14 mouse cellular contexts compared by ENCODE assay signal in genomic region chr11:52644081-52644768, GRCm38 (mm10).
DNase-seq lines count a peak whose midpoint lies in the region; ATAC-seq and TF ChIP-seq lines count a peak whose summit lies in the region.
"Had no signal": no experiment of that assay in that cellular context is flagged by ENCODE, and none has a peak within 500 bp of the region (broad histone marks: within the 10 kb centered on the region; RNA-seq: fewer than 3 reads in every experiment).

No protein-coding gene starts in this region.

- no peak for ATAC-seq in forebrain, postnatal 0 days
- no peak for ATAC-seq in forebrain, embryonic 16.5 days
- ATAC-seq in hindbrain, postnatal 0 days: no peak
- ATAC-seq in hindbrain, embryonic 16.5 days: no peak
- ATAC-seq in lung, embryonic 14.5 days (ENCODE audit: insufficient read depth): no peak

- H3K4me2 ChIP-seq in forebrain, postnatal 0 days (ENCODE audit: low read depth): no peak overlapping the region
- no peak overlapping the region for H3K4me2 ChIP-seq in forebrain, embryonic 16.5 days (ENCODE audit: low read length)
- no peak overlapping the region for H3K4me2 ChIP-seq in hindbrain, postnatal 0 days (ENCODE audit: low read depth, low read length)
- H3K4me2 ChIP-seq in hindbrain, embryonic 16.5 days (ENCODE audit: low read length): no peak overlapping the region
- no peak overlapping the region for H3K4me2 ChIP-seq in lung, embryonic 14.5 days
- H3K4me2 ChIP-seq: embryonic facial prominence, embryonic 13.5 days; forebrain, embryonic 12.5 days; hindbrain, embryonic 14.5 days; liver, embryonic 15.5 days had no signal

- no peak for DNase-seq in forebrain, postnatal 0 days
- DNase-seq in hindbrain, postnatal 0 days (ENCODE audit: low spot score): peak; percentile 42
- DNase-seq in lung, embryonic 14.5 days: peak; percentile 40
- DNase-seq in lung, postnatal 4 days: no peak
- no peak for DNase-seq in spleen, postnatal 10 days (ENCODE audit: low spot score in 2 of 2)
- no peak for DNase-seq in left cerebral cortex, postnatal 4 days
- DNase-seq: adrenal gland, adult 2 months; cerebellum, postnatal 10 days had no signal

- no peaks in the 10 kb centered on the region for H3K36me3 ChIP-seq in forebrain, postnatal 0 days (ENCODE audit: insufficient read depth)
- no peaks in the 10 kb centered on the region for H3K36me3 ChIP-seq in forebrain, embryonic 16.5 days (ENCODE audit: control insufficient read depth, insufficient read depth)
- H3K36me3 ChIP-seq in hindbrain, postnatal 0 days (ENCODE audit: insufficient read depth, low read length): no peaks in the 10 kb centered on the region
- H3K36me3 ChIP-seq in hindbrain, embryonic 16.5 days (ENCODE audit: control insufficient read depth, insufficient read depth, low read length): no peaks in the 10 kb centered on the region
- H3K36me3 ChIP-seq in lung, embryonic 14.5 days (ENCODE audit: insufficient read depth): no peaks in the 10 kb centered on the region
- H3K36me3 ChIP-seq: embryonic facial prominence, embryonic 13.5 days; forebrain, embryonic 12.5 days; liver, embryonic 15.5 days had no signal

- no peaks in the 10 kb centered on the region for H3K9me3 ChIP-seq in forebrain, postnatal 0 days (ENCODE audit: low read length)
- no peaks in the 10 kb centered on the region for H3K9me3 ChIP-seq in forebrain, embryonic 16.5 days (ENCODE audit: control insufficient read depth, low read length)
- H3K9me3 ChIP-seq in hindbrain, postnatal 0 days (ENCODE audit: low read length): no peaks in the 10 kb centered on the region
- H3K9me3 ChIP-seq in hindbrain, embryonic 16.5 days (ENCODE audit: control insufficient read depth, low read length): no peaks in the 10 kb centered on the region
- no peaks in the 10 kb centered on the region for H3K9me3 ChIP-seq in lung, embryonic 14.5 days (ENCODE audit: low read depth, low read length)
- H3K9me3 ChIP-seq: embryonic facial prominence, embryonic 13.5 days; forebrain, embryonic 12.5 days; liver, embryonic 15.5 days had no signal

- no peak overlapping the region for H3K27ac ChIP-seq in forebrain, postnatal 0 days (ENCODE audit: low read depth, low read length)
- H3K27ac ChIP-seq in forebrain, embryonic 16.5 days (ENCODE audit: low read length): no peak overlapping the region
- no peak overlapping the region for H3K27ac ChIP-seq in hindbrain, postnatal 0 days
- no peak overlapping the region for H3K27ac ChIP-seq in hindbrain, embryonic 16.5 days (ENCODE audit: low read depth, low read length)
- H3K27ac ChIP-seq in lung, embryonic 14.5 days (ENCODE audit: low read depth): no peak overlapping the region
- H3K27ac ChIP-seq: embryonic facial prominence, embryonic 13.5 days; forebrain, embryonic 12.5 days; hindbrain, embryonic 14.5 days; liver, embryonic 15.5 days had no signal

- no peaks in the 10 kb centered on the region for H3K27me3 ChIP-seq in forebrain, postnatal 0 days (ENCODE audit: insufficient read depth, low read length)
- no peaks in the 10 kb centered on the region for H3K27me3 ChIP-seq in forebrain, embryonic 16.5 days (replicated peaks; ENCODE audit: control insufficient read depth, insufficient read depth, low read length)
- H3K27me3 ChIP-seq in hindbrain, postnatal 0 days (ENCODE audit: insufficient read depth, low read length): no peaks in the 10 kb centered on the region
- no peaks in the 10 kb centered on the region; the same call in 1 of the 2 replicates for H3K27me3 ChIP-seq in hindbrain, embryonic 16.5 days (replicated peaks; ENCODE audit: control insufficient read depth, insufficient read depth, low read length)
- no peaks in the 10 kb centered on the region for H3K27me3 ChIP-seq in lung, embryonic 14.5 days (ENCODE audit: insufficient read depth, low read length)
- H3K27me3 ChIP-seq: liver, embryonic 15.5 days had no signal

- TF ChIP-seq CTCF in forebrain, postnatal 0 days (IDR thresholded peaks at IDR 0.05; ENCODE audit: low read depth): peak; percentile 16; the same call in 1 of the 2 replicates
- TF ChIP-seq CTCF in hindbrain, postnatal 0 days (IDR thresholded peaks at IDR 0.05; ENCODE audit: low read depth): no peak
- peak; percentile 4; the same call in 1 of the 2 replicates for TF ChIP-seq CTCF in lung, embryonic 14.5 days (IDR thresholded peaks at IDR 0.05; ENCODE audit: low read depth)

- no peak overlapping the region for H3K9ac ChIP-seq in forebrain, postnatal 0 days
- no peak overlapping the region for H3K9ac ChIP-seq in forebrain, embryonic 16.5 days (replicated peaks; ENCODE audit: low read depth, low read length)
- H3K9ac ChIP-seq in hindbrain, postnatal 0 days (replicated peaks; ENCODE audit: low read length): no peak overlapping the region
- H3K9ac ChIP-seq in hindbrain, embryonic 16.5 days (ENCODE audit: low read depth, low read length): no peak overlapping the region
- no peak overlapping the region for H3K9ac ChIP-seq in lung, embryonic 14.5 days
- H3K9ac ChIP-seq: embryonic facial prominence, embryonic 13.5 days; forebrain, embryonic 12.5 days; hindbrain, embryonic 14.5 days; liver, embryonic 15.5 days had no signal

- 25% methylated on average over 6 of the region's 6 CpGs for WGBS in forebrain, postnatal 0 days
- WGBS in forebrain, embryonic 16.5 days: 23% methylated on average over 6 of the region's 6 CpGs
- 24% methylated on average over 6 of the region's 6 CpGs for WGBS in hindbrain, postnatal 0 days
- 23% methylated on average over 6 of the region's 6 CpGs for WGBS in hindbrain, embryonic 16.5 days
- WGBS in lung, embryonic 14.5 days: 23% methylated on average over 6 of the region's 6 CpGs

- H3K4me3 ChIP-seq in forebrain, postnatal 0 days (ENCODE audit: low read depth, low read length): no peak overlapping the region
- no peak overlapping the region for H3K4me3 ChIP-seq in forebrain, embryonic 16.5 days (replicated peaks; ENCODE audit: low read length)
- H3K4me3 ChIP-seq in hindbrain, postnatal 0 days (ENCODE audit: low read length): no peak overlapping the region
- no peak overlapping the region for H3K4me3 ChIP-seq in hindbrain, embryonic 16.5 days (ENCODE audit: low read length)
- H3K4me3 ChIP-seq in lung, embryonic 14.5 days (ENCODE audit: low read depth, low read length): no peak overlapping the region
- H3K4me3 ChIP-seq: embryonic facial prominence, embryonic 13.5 days; forebrain, embryonic 12.5 days; liver, embryonic 15.5 days had no signal

- peaks cover 5% of the 10 kb centered on the region; the same call in 1 of the 2 replicates for H3K4me1 ChIP-seq in forebrain, postnatal 0 days (ENCODE audit: insufficient read depth)
- H3K4me1 ChIP-seq in forebrain, embryonic 16.5 days (replicated peaks; ENCODE audit: control insufficient read depth, insufficient read depth, low read length): peaks cover 9% of the 10 kb centered on the region
- 0 out of 2 replicates have a peak, but pooled peaks cover 7% of the 10 kb centered on the region for H3K4me1 ChIP-seq in hindbrain, postnatal 0 days (ENCODE audit: insufficient read depth, low read length)
- H3K4me1 ChIP-seq in hindbrain, embryonic 16.5 days (ENCODE audit: control insufficient read depth, insufficient read depth, low read depth, low read length): peaks cover 21% of the 10 kb centered on the region
- H3K4me1 ChIP-seq in lung, embryonic 14.5 days (ENCODE audit: insufficient read depth): 0 out of 2 replicates have a peak, but pooled peaks cover 7% of the 10 kb centered on the region
- H3K4me1 ChIP-seq: liver, embryonic 15.5 days had no signal

- intact Hi-C loops in left cerebral cortex, postnatal 4 days (cut with DNase I): no loop called here

Comparison
In these comparisons a context has a peak if more than half of its experiments do, and no peak if none do; other contexts are left out.
1. DNase-seq: peak in hindbrain, postnatal 0 days (single experiment) and lung, embryonic 14.5 days (single experiment); none in forebrain, postnatal 0 days (single experiment), lung, postnatal 4 days (0 of 2), spleen, postnatal 10 days (0 of 2) and left cerebral cortex, postnatal 4 days (single experiment).